12 mouse cellular contexts compared by ENCODE assay signal in the genomic region with DNA sequence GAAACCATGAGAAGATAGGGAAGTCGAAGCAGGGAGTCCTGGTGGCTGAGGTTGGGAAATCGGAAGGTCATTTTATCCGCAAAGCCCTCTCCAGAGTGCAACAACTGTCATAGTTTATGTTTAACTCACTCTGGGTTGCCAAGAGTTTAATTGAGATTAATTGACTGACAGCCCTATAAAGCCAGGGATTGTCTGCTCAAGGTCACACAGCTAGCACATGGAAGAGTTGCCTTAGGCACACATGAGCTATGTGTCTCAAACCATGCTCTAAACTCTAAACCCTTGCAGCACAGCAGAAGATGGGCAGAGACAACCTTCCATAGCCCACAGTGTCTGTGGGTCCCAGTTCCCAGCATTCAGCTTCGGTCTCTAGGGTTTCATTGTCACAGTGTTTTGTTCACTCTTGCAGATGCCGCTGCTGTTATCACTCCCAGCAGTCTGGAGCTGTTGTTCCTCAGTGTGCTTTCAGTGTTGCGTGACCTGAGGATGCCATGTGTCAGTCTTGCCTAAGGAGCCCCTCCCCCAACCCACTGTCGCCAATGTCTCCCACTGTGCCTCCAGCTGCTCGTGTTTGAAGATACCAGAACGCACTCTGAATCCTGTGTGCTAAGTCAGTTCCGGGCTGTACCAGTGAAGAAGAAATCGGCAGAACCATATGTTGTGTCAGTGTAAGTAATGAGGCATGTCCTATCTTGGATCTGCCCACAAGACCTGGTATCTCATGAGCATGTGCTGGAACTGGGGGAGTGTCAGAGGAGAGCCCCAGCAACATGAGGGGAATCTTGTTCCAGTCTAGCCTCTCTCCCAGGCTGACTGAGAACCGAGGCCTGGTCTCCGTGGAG.
DNase-seq lines count a peak whose midpoint lies in the region; ATAC-seq and TF ChIP-seq lines count a peak whose summit lies in the region.
"Had no signal": no experiment of that assay in that cellular context is flagged by ENCODE, and none has a peak within 500 bp of the region (broad histone marks: within the 10 kb centered on the region; RNA-seq: fewer than 3 reads in every experiment).

No protein-coding gene starts in this region.

- H3K4me3 ChIP-seq in intestine, embryonic 14.5 days (ENCODE audit: low read depth, low read length), result no peak overlapping the region
- no peak overlapping the region for H3K4me3 ChIP-seq in intestine, postnatal 0 days (ENCODE audit: low read depth, low read length)
- H3K4me3 ChIP-seq in hindbrain, embryonic 10.5 days, result no peak overlapping the region

- 52% methylated on average over 13 of the region's 13 CpGs for WGBS in intestine, embryonic 14.5 days
- WGBS in intestine, postnatal 0 days, result 48% methylated on average over 13 of the region's 13 CpGs
- WGBS in hindbrain, embryonic 10.5 days, result 50% methylated on average over 13 of the region's 13 CpGs

- no peak for DNase-seq in intestine, embryonic 14.5 days (ENCODE audit: low spot score)
- peak; percentile 5 for DNase-seq in ZHBTc4 (ENCODE audit: low read depth, low spot score)
- DNase-seq in hindbrain, embryonic 10.5 days (ENCODE audit: low spot score), result peak; percentile 25
- DNase-seq in kidney, postnatal 4 days, result peak; percentile 28 to 46
- no peak for DNase-seq in layer of hippocampus, postnatal 25 days (ENCODE audit: extremely low spot score in 1 of 2, low spot score in 1 of 2)
- no peak for DNase-seq in adrenal gland, adult (ENCODE audit: inconsistent age in 2 of 2, low spot score in 1 of 2)
- DNase-seq in heart, postnatal 14 days, result no peak
- DNase-seq: cerebellum, postnatal 36 days; right cerebral cortex, adult 18-20 months; thymus, postnatal 4 days had no signal

- peak; percentile 50; the same call in 1 of the 2 replicates for ATAC-seq in intestine, embryonic 14.5 days (replicated peaks; ENCODE audit: low FRiP score, low TSS enrichment, low read depth)
- ATAC-seq in intestine, postnatal 0 days, result no peak; the same call in 1 of the 2 replicates

- H3K4me2 ChIP-seq in intestine, embryonic 14.5 days (ENCODE audit: low read length), result no peak overlapping the region
- no peak overlapping the region for H3K4me2 ChIP-seq in intestine, postnatal 0 days (replicated peaks; ENCODE audit: low read depth)

- peaks cover 4% of the 10 kb centered on the region; the same call in 1 of the 2 replicates for H3K4me1 ChIP-seq in intestine, embryonic 14.5 days (replicated peaks; ENCODE audit: control insufficient read depth, insufficient read depth, low read length)
- peaks cover 15% of the 10 kb centered on the region for H3K4me1 ChIP-seq in intestine, postnatal 0 days (replicated peaks; ENCODE audit: control insufficient read depth, insufficient read depth, low read length)
- H3K4me1 ChIP-seq in hindbrain, embryonic 10.5 days (replicated peaks), result peaks cover 13% of the 10 kb centered on the region

- H3K9me3 ChIP-seq in intestine, embryonic 14.5 days (ENCODE audit: control insufficient read depth, low read length), result no peaks in the 10 kb centered on the region
- no peaks in the 10 kb centered on the region for H3K9me3 ChIP-seq in intestine, postnatal 0 days (ENCODE audit: control insufficient read depth)
- no peaks in the 10 kb centered on the region for H3K9me3 ChIP-seq in hindbrain, embryonic 10.5 days

- H3K27ac ChIP-seq in intestine, embryonic 14.5 days (ENCODE audit: low read depth), result no peak overlapping the region
- H3K27ac ChIP-seq in intestine, postnatal 0 days (ENCODE audit: low read depth, low read length), result no peak overlapping the region; the same call in 1 of the 2 replicates
- peak overlapping the region; percentile 25; the same call in 1 of the 2 replicates for H3K27ac ChIP-seq in hindbrain, embryonic 10.5 days
- H3K27ac ChIP-seq: macrophage had no signal

- no peak for TF ChIP-seq CTCF in intestine, postnatal 0 days (IDR thresholded peaks at IDR 0.05; ENCODE audit: low read depth)

- intact Hi-C loops in heart, postnatal 14 days (cut with DNase I), result no loop called here

- H3K9ac ChIP-seq in intestine, embryonic 14.5 days (ENCODE audit: low read length), result no peak overlapping the region
- H3K9ac ChIP-seq in intestine, postnatal 0 days (ENCODE audit: low read depth, low read length), result no peak overlapping the region

- H3K36me3 ChIP-seq in intestine, embryonic 14.5 days (ENCODE audit: control insufficient read depth, insufficient read depth, low read length), result no peaks in the 10 kb centered on the region
- H3K36me3 ChIP-seq in intestine, postnatal 0 days (ENCODE audit: control insufficient read depth, insufficient read depth), result no peaks in the 10 kb centered on the region
- H3K36me3 ChIP-seq in hindbrain, embryonic 10.5 days, result no peaks in the 10 kb centered on the region

- no peaks in the 10 kb centered on the region for H3K27me3 ChIP-seq in intestine, embryonic 14.5 days (replicated peaks; ENCODE audit: control insufficient read depth, insufficient read depth, low read length)
- H3K27me3 ChIP-seq in intestine, postnatal 0 days (replicated peaks; ENCODE audit: control insufficient read depth, insufficient read depth, low read length), result no peaks in the 10 kb centered on the region
- no peaks in the 10 kb centered on the region for H3K27me3 ChIP-seq in hindbrain, embryonic 10.5 days (ENCODE audit: insufficient read depth, poor library complexity, severe bottlenecking)

Comparison
In these comparisons a context has a peak if more than half of its experiments do, and no peak if none do; other contexts are left out.
1. DNase-seq: peak in ZHBTc4 (single experiment), hindbrain, embryonic 10.5 days (single experiment) and kidney, postnatal 4 days (2 of 2); none in intestine, embryonic 14.5 days (single experiment), layer of hippocampus, postnatal 25 days (0 of 2), adrenal gland, adult (0 of 2) and heart, postnatal 14 days (0 of 2).